Mouse (Mus musculus): Measurements from ENCODE around the gene Dkc1. TPM values are rescaled to one million over a fixed set of nuclear protein-coding genes. Genes with fewer than 3 reads are reported as not detected.
"Not testable (repeated sequence)": the region's sequence is repeated elsewhere in the genome, so short reads cannot be mapped to it uniquely, and the experiment has no call there.

The Dkc1 gene
- polyA plus RNA-seq, 1 experiment from 2014 or later: 155 TPM

DNA sequence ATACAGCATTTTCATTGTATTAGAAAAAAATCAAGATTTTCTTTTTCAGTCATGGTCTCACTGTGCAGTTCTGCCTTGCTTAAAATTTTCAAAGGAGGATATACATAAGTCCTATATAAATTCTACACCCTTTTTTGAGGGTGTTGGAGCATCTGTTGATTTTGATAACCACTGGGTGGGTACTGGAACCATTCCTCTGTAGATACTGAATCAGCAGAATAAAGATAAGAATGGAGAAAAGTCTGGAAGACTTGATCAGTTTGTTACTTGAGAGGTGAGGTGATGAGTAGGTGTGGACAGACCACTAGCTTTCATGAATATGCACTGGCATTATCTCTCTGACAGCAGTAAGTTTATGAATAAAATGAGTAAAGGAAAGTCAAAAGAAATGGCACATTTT, 19.9 kb downstream of the Dkc1 start:
- DNase-seq (ENCODE audit: low spot score): no peak
- Histone ChIP-seq H3K4me1 (no peaks in the 10 kb centered on the region), H3K27me3 (ENCODE audit: insufficient read depth, poor library complexity, severe bottlenecking) (no peaks in the 10 kb centered on the region), H3K27ac (no peak overlapping the region), H3K4me3 (no peak overlapping the region), H3K36me3 (no peaks in the 10 kb centered on the region), H3K9me3 (no peaks in the 10 kb centered on the region)

DNA sequence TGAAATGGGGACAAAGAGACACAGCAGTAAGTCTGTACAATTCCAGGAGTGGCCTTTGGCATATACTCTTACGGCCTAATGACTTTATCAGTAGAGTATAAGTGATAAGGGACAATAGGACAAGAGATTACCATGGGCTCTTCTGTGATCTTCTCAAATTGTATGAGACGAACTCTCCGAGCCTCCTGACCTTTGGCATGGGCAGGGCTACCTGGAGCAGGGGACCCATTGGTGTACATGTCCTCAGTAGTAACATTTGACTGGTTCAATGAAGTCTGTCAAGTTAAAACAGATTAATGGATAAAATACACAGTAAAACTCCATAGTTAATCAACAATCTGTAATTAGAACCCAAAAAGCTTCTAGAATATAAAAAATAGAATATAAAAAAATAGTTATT, 30.0 kb downstream of the Dkc1 start:
- Histone ChIP-seq H3K36me3 (0 out of 2 replicates have a peak, but pooled peaks cover 2% of the 10 kb centered on the region), H3K9me3 (no peaks in the 10 kb centered on the region), H3K27ac (no peak overlapping the region), H3K4me1 (no peaks in the 10 kb centered on the region), H3K4me3 (no peak overlapping the region), H3K27me3 (ENCODE audit: insufficient read depth, poor library complexity, severe bottlenecking) (no peaks in the 10 kb centered on the region)
- 62% methylated on average over 3 of the region's 3 CpGs for WGBS
- no peak for DNase-seq (ENCODE audit: low spot score)

DNA sequence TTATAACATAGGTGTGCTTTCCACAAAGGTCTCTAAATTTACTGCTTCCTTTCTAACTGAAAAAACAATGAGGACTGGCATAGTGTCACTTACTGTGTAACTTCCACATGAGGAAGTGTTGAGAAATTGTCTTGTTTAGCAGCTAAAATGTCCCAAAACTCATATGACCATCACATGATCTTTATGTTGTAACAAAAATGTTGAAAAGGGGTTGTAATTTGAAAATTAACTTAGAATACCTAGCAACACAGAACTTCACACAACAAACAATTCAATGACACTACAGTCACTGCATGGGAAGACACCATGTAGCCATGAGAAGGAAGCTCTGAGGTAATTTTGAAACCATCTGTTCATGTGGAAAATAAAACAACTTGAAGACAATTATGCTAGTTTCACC, 31.2 kb downstream of the Dkc1 start:
- no peaks in the 10 kb centered on the region for H3K4me1 ChIP-seq
- no peaks in the 10 kb centered on the region for H3K27me3 ChIP-seq (ENCODE audit: insufficient read depth, poor library complexity, severe bottlenecking)
- H3K4me3 ChIP-seq: no peak overlapping the region
- H3K27ac ChIP-seq: no peak overlapping the region
- no peak for DNase-seq (ENCODE audit: low spot score)
- no peaks in the 10 kb centered on the region for H3K9me3 ChIP-seq
- 0 out of 2 replicates have a peak, but pooled peaks cover 2% of the 10 kb centered on the region for H3K36me3 ChIP-seq

DNA sequence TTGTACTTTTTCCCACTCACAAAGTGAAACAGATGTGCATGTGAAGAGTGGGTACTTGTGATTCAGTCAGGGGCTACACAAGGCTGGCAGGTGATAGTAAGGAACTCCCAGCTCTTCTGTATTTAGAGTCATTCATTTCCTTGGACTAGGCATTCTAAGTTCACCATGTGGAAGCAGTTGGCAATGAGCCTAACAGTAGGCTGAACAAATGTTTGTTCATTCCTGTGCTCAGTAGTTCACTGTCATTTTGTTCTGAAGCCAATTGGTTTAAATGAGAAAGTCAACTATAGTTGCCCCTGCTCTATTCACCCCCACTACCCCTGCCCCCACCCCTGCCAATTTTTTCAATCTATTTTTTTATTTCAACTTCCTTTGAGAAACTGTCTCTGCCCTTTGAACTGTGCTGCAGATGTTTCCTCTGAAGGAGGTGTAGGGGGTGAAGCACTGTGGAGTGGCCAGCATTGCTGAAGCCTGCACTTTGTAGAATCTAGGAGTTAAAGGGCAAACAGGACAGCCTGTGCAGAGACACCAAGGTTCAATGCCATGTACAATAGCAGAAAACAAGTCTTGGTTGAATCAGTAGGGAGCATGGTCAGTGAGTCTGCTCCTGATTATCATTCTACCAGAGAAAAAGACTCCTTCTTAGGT, 32.8 kb downstream of the Dkc1 start:
- H3K9me3 ChIP-seq: no peaks in the 10 kb centered on the region
- no peak for DNase-seq (ENCODE audit: low spot score)
- no peak overlapping the region for H3K4me3 ChIP-seq
- 0 out of 2 replicates have a peak, but pooled peaks cover 2% of the 10 kb centered on the region for H3K36me3 ChIP-seq
- H3K27ac ChIP-seq: no peak overlapping the region
- no peaks in the 10 kb centered on the region for H3K27me3 ChIP-seq (ENCODE audit: insufficient read depth, poor library complexity, severe bottlenecking)
- no peaks in the 10 kb centered on the region for H3K4me1 ChIP-seq

DNA sequence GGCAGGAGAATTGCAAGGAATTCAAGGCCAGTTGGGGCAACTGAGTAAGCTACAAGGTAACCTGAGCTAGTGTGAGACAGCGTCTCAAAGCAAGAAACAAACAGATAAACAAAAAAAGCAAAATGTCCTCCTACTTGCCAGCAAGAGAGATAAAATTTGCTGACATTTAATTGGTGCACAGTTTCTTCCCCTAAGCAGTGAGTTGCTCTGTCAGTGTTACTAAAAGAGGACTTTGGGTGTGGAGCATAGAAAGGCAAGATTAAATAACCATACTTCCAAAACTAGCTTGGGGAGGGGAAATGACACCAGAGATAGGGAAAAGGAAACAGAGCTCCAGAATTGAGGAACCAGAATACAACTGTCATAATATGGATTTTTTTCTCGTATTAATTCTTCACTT, 33.8 kb downstream of the Dkc1 start:
- 67% methylated on average over 2 of the region's 2 CpGs for WGBS
- H3K4me1 ChIP-seq: no peaks in the 10 kb centered on the region
- no peak for DNase-seq (ENCODE audit: low spot score)
- no peak overlapping the region for H3K27ac ChIP-seq
- 0 out of 2 replicates have a peak, but pooled peaks cover 2% of the 10 kb centered on the region for H3K36me3 ChIP-seq
- H3K4me3 ChIP-seq: no peak overlapping the region
- no peaks in the 10 kb centered on the region for H3K27me3 ChIP-seq (ENCODE audit: insufficient read depth, poor library complexity, severe bottlenecking)
- H3K9me3 ChIP-seq: no peaks in the 10 kb centered on the region

DNA sequence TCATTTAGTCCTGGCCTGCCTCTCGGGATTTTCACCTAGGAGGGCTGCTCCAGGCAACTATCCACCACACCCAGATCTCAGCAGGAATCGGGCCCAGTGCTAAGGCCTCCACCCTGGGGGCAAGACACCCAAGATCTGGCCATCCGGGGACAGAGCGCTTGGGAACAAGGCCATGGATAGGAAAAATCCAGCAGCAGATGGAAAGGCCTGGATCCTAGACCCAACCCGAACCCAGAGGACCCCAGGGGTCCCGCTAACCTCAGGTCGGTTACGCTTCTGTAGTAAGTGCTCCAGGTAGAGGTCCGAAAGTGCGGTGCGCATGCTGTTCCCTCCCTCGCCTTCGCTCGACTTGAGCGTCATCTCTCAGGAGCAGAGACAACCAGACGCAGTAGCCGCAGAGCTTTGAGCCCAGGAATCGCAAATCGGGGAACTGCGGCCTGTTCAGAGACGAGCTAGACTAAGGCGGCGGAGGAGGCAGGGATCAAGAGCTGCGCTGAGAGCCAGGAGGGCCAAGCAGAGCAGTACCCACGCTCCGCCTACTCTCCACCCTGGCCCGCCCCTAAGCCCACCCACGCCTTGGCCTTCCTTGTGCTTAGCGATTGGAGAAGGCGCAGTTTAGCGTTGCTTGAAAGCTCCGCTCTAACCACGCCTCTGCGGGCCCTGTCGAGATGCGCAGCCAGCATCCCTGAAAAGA, 35.0 kb downstream of the Dkc1 start, which contains the start of gene Mpp1:
Gene Mpp1 (minus strand): TSS at position 550 of the 694 bp plus-strand sequence.
- no peaks in the 10 kb centered on the region for H3K27me3 ChIP-seq (ENCODE audit: insufficient read depth, poor library complexity, severe bottlenecking)
- H3K27ac ChIP-seq: peak within 1 kb of the TSS; percentile 80
- no peaks in the 10 kb centered on the region for H3K4me1 ChIP-seq
- peak; percentile 90 for DNase-seq (ENCODE audit: low spot score)
- peak within 1 kb of the TSS; percentile 60 for H3K4me3 ChIP-seq
- no peaks in the 10 kb centered on the region for H3K9me3 ChIP-seq
- no peaks in the 10 kb centered on the region for H3K36me3 ChIP-seq
- WGBS: 12% methylated on average over 36 of the region's 36 CpGs

DNA sequence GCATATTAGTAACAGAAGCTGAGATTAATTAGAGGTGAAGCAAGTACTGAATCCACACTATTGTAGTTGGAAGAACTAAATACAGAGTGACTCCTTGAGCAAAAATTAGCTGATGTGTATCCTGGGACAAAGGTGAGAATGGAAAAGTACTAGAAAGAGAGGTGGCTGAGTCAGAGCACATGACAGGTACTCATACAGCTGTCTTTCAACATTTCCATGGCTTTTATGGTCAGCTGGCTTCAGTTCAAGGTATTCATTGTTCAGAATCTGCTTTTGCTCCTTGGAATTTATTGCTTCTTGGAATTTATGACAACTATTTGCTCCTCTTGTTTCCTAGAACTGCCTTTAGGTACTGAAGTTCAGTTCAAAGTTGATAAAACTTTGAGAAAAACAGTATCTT, 41.3 kb downstream of the Dkc1 start:
- Histone ChIP-seq H3K27me3 (ENCODE audit: insufficient read depth, poor library complexity, severe bottlenecking) (no peaks in the 10 kb centered on the region), H3K27ac (no peak overlapping the region), H3K4me3 (no peak overlapping the region), H3K36me3 (no peaks in the 10 kb centered on the region), H3K9me3 (no peaks in the 10 kb centered on the region), H3K4me1 (no peaks in the 10 kb centered on the region)
- DNase-seq (ENCODE audit: low spot score): no peak

DNA sequence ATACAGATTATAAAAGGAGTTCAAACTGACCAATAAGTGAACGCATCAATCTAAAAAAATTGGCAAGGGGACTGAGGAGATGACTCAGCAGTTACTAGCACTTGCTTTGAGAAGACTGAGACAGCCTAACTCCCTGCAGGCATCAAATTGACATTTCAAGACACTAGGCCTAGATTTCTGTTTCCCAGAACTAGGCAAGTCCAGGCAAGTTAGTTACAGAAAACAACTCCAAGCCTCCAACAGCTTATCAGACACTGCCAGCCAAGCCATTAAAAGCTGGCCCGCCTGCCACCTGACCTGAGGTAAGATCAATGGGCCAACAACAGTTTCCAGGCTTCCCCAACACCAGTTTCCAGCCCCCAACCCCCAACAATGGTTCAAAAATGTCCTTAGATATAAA, 42.1 kb downstream of the Dkc1 start:
- no peaks in the 10 kb centered on the region for H3K36me3 ChIP-seq
- no peak overlapping the region for H3K27ac ChIP-seq
- H3K27me3 ChIP-seq (ENCODE audit: insufficient read depth, poor library complexity, severe bottlenecking): no peaks in the 10 kb centered on the region
- 67% methylated on average over 2 of the region's 2 CpGs for WGBS
- no peaks in the 10 kb centered on the region for H3K9me3 ChIP-seq
- H3K4me3 ChIP-seq: no peak overlapping the region
- H3K4me1 ChIP-seq: no peaks in the 10 kb centered on the region
- no peak for DNase-seq (ENCODE audit: low spot score)

DNA sequence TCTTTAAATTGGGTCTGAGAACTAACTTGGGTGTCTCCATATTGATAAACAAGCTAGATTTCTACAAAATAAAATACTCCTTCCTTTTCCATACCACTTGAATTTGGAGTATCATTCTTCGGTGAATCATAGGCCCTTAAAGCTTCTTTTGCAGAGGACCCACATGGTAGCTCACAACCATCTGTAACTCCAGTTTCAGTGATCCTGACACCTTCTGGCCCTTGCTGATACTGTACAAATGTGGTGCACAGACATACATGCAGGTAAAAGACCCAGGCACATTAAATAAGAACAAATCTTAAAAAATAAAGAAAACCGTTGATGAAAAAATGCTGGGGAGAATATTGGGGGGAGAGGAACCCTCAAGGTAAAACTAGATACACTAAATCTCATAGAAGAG, 42.5 kb downstream of the Dkc1 start:
- WGBS: 90% methylated on average over 2 of the region's 2 CpGs
- Histone ChIP-seq H3K4me1 (no peaks in the 10 kb centered on the region), H3K27ac (no peak overlapping the region), H3K9me3 (no peaks in the 10 kb centered on the region), H3K36me3 (no peaks in the 10 kb centered on the region), H3K4me3 (no peak overlapping the region), H3K27me3 (ENCODE audit: insufficient read depth, poor library complexity, severe bottlenecking) (no peaks in the 10 kb centered on the region)
- no peak for DNase-seq (ENCODE audit: low spot score)

DNA sequence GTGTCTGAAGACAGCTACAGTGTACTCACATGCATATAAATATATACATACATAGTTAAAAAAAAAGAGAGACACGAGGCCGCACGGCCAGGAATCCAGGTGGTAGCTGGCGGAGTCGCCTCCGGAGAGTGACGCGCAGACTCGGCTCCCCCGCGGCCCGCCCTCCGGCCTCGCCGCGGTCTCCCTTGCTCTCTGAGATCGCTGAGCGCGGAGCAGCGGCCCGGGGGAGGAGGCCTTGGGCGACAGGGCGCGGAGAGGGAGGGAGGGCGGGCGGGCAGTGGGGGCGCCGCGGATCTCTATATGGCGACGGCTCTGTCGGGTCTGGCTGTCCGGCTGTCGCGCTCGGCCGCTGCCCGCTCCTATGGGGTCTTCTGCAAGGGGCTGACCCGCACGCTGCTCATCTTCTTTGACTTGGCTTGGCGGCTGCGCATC, 47.5 kb downstream of the Dkc1 start:
- H3K27me3 ChIP-seq (ENCODE audit: insufficient read depth, poor library complexity, severe bottlenecking); H3K4me1 ChIP-seq; H3K27ac ChIP-seq; DNase-seq (ENCODE audit: low spot score); H3K9me3 ChIP-seq; H3K36me3 ChIP-seq: not testable (repeated sequence)
- peak overlapping the region; percentile 49 for H3K4me3 ChIP-seq
- WGBS: 12% methylated on average over 10 of the region's 42 CpGs

DNA sequence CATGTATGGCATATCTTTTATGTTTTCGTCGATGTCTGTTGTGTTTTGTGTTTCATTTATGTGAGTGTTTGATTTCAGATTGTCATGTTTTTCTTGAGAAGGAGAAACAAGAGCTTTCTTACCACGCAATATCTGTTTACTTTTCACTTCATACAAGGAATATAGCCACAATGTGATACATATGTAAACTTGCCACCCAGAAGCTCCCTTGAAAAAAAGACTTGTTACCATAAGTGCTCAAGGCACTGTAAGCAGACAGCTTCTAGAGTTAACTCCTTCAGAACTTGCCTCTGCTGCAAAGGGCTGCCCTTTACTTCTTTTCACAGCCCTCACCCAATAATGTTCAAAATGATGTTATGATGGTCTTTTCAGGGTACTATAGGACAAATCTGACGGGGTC, 52.8 kb downstream of the Dkc1 start:
- Histone ChIP-seq H3K27ac (no peak overlapping the region), H3K27me3 (ENCODE audit: insufficient read depth, poor library complexity, severe bottlenecking) (no peaks in the 10 kb centered on the region), H3K36me3 (no peaks in the 10 kb centered on the region), H3K4me1 (no peaks in the 10 kb centered on the region), H3K9me3 (no peaks in the 10 kb centered on the region), H3K4me3 (no peak overlapping the region)
- no peak for DNase-seq (ENCODE audit: low spot score)
- 78% methylated on average over 4 of the region's 4 CpGs for WGBS

DNA sequence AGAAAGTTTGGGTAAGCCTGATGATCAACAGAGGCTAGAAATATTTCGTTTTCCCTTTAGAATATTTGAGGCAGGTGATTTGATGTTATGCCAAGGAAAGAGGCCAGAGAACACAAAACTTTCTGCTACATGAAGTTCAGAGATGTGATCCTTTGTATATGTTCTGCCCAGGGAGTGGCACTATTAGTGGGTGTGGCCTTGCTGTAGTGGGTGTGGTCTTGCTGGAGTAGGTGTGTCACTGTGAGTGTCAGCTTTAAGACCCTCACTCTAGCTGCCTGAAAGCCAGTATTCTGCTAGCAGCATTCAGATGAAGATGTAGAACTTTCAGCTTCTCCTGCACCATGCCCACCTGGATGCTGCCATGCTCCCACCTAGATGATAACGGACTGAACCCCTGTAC, 54.6 kb downstream of the Dkc1 start:
- 77% methylated on average over 2 of the region's 2 CpGs for WGBS
- Histone ChIP-seq H3K9me3 (no peaks in the 10 kb centered on the region), H3K4me3 (no peak overlapping the region), H3K27ac (no peak overlapping the region), H3K4me1 (no peaks in the 10 kb centered on the region), H3K36me3 (no peaks in the 10 kb centered on the region), H3K27me3 (ENCODE audit: insufficient read depth, poor library complexity, severe bottlenecking) (no peaks in the 10 kb centered on the region)
- DNase-seq (ENCODE audit: low spot score): no peak

DNA sequence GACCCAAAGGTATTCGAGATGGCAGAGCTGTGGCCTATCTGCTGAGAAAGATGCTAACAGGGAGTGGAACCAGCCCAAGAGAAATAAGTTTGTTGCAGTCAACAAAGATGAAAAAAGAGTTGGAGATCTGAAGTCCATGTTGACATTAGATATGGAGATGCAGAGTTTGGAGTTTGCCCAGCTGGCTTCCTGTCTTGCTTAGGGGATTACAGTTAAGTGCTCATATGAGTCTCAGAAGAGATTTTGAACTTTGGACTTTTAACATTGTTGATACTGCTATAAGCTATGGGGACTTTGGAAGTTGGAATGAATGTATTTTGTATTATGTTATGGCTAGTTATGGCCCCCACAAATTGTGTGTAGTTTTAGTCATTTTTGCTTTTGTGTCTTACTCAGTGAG, 56.6 kb downstream of the Dkc1 start:
- Histone ChIP-seq H3K27ac (no peak overlapping the region), H3K4me3 (no peak overlapping the region), H3K9me3 (no peaks in the 10 kb centered on the region), H3K36me3 (no peaks in the 10 kb centered on the region), H3K27me3 (ENCODE audit: insufficient read depth, poor library complexity, severe bottlenecking) (no peaks in the 10 kb centered on the region), H3K4me1 (no peaks in the 10 kb centered on the region)
- WGBS: 65% methylated on average over 1 of the region's 1 CpGs
- no peak for DNase-seq (ENCODE audit: low spot score)

Measured in heart, embryonic 10.5 days (tissue).